Mouse (Mus musculus) midbrain, embryonic 16.5 days (tissue): Measurements from ENCODE around the gene Lpin1. TPM values are rescaled to one million over a fixed set of nuclear protein-coding genes. Genes with fewer than 3 reads are reported as not detected.

Experiments used
- ATAC-seq: fragments of 200-750 bp; cut with Nextera tagmentation; 2 replicates; pipeline ENCODE4 v1.8.0; 2017; ENCODE audit warnings: moderate TSS enrichment
- H3K27ac ChIP-seq: fragments of 300-500 bp; sonication (generic); 2 replicates; pipeline ENCODE4 v1.5.1; 2014; ENCODE audit warnings: mild to moderate bottlenecking, low read length, mixed read lengths
- H3K27me3 ChIP-seq: fragments of 300-500 bp; sonication (generic); 2 replicates; pipeline ENCODE4 v1.6.1; 2014; ENCODE audit warnings: low read depth, low read length, mixed read lengths; ENCODE audit not compliant: control insufficient read depth, insufficient read depth
- H3K36me3 ChIP-seq: fragments of 300-500 bp; sonication (generic); 2 replicates; pipeline ENCODE4 v1.6.1; 2014; ENCODE audit warnings: mild to moderate bottlenecking, low read length, moderate library complexity, mixed read lengths; ENCODE audit not compliant: control insufficient read depth, insufficient read depth
- H3K4me1 ChIP-seq: fragments of 300-500 bp; sonication (generic); 2 replicates; pipeline ENCODE4 v1.6.1; 2014; ENCODE audit warnings: mild to moderate bottlenecking, low read length, mixed read lengths; ENCODE audit not compliant: control insufficient read depth, insufficient read depth
- H3K4me2 ChIP-seq: fragments of 300-500 bp; sonication (generic); 2 replicates; pipeline ENCODE4 v1.6.1; 2014; ENCODE audit warnings: mild to moderate bottlenecking, low read length, mixed read lengths
- H3K4me3 ChIP-seq: fragments of 300-500 bp; sonication (generic); 2 replicates; pipeline ENCODE4 v1.5.1; 2014; ENCODE audit warnings: low read depth, mild to moderate bottlenecking, low read length, moderate library complexity, mixed read lengths
- H3K9ac ChIP-seq: fragments of 300-500 bp; sonication (generic); 2 replicates; pipeline ENCODE4 v1.6.1; 2014; ENCODE audit warnings: low read depth, low read length, mixed read lengths
- H3K9me3 ChIP-seq: fragments of 300-500 bp; sonication (generic); replicated peaks from 2 replicates; pipeline ENCODE4 v1.6.1; 2014; ENCODE audit warnings: mild to moderate bottlenecking, low read length, mixed read lengths; ENCODE audit not compliant: control insufficient read depth, poor library complexity, severe bottlenecking
- WGBS: fragments of 180-500 bp; shearing (Covaris S2); extraction: QIAGEN DNeasy Blood & Tissue Kit; methylation state at CpG from one replicate; pipeline ENCODE4 v1.1.7; 2014; 5-methylcytosine and 5-hydroxymethylcytosine counted together
- polyA plus RNA-seq: library from polyadenylated mRNA; unstranded; fragments of >200 nt; fragmentation: Nextera tagmentation; extraction: Ambion mirVana; gene quantifications from 2 replicates; pipeline ENCODE4 v1.2.1, GENCODE M21; 2015

Lpin1 gene
- polyA plus RNA-seq, 1 experiment from 2014 or later: 21.7 TPM

DNA sequence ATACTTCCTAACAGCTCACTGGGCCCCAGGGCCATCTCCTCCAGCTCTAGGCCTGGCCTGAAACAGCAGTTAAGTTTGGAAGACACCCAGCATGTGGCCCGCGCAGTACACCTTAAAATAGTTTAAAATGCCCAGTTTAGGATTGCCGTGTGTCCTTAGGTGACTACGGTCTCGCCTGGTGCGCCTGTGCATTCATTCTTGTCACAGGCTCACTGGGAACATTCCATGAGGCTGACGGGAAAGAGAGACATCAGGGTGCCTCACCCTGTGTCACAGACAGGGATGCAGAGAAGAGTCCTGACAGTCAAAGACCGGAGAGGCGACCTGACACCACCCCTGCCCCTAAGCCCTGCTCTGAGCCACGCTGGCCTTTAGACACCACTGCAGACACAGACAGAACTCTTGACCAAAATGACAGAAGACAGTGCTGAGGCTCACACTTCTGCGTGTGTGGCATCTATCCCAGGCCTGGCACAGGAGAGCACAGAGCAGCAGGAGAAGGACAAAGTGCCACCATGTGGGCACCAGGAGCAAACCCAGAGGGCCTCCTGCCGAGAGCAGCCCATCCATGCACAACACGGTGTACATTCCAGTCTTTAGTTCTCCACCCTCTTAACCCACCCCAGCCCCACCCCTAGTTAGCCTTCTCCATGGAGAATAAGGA, 58.5 kb downstream of the Lpin1 start:
- peaks cover 15% of the 10 kb centered on the region for H3K36me3 ChIP-seq
- ATAC-seq: no peak

DNA sequence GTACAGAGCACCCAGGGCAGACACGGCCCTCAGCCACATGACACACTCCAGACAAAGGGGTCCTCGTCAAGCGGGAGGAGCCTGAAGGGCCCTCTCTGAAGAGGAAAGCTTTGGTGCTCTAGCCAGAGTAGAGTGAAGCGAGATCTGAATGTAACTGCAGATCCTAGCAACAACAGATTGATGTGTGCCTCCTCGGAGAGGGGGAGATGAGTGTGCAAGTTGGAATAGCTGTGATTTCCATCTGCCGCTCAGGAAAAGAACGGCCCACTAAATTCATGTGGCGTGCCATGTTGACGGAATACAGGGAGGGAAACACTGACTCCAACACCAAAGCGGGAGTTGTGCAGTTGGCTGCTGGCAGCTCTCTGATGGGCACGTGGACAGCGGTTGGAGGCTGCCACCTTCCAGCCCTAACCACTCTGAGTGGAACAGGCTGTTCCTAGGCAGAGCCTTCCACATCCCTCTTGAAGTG, 59.7 kb downstream of the Lpin1 start:
- Histone ChIP-seq H3K9ac (no peak overlapping the region), H3K4me2 (no peak overlapping the region), H3K4me3 (no peak overlapping the region)

More for the DNA sequence above, 58.5 kb downstream of the Lpin1 start:
- Histone ChIP-seq H3K4me2 (no peak overlapping the region), H3K9me3 (no peaks in the 10 kb centered on the region), H3K27ac (no peak overlapping the region), H3K4me1 (no peaks in the 10 kb centered on the region), H3K9ac (no peak overlapping the region), H3K27me3 (no peaks in the 10 kb centered on the region), H3K4me3 (no peak overlapping the region)
- WGBS: 87% methylated on average over 13 of the region's 13 CpGs

DNA sequence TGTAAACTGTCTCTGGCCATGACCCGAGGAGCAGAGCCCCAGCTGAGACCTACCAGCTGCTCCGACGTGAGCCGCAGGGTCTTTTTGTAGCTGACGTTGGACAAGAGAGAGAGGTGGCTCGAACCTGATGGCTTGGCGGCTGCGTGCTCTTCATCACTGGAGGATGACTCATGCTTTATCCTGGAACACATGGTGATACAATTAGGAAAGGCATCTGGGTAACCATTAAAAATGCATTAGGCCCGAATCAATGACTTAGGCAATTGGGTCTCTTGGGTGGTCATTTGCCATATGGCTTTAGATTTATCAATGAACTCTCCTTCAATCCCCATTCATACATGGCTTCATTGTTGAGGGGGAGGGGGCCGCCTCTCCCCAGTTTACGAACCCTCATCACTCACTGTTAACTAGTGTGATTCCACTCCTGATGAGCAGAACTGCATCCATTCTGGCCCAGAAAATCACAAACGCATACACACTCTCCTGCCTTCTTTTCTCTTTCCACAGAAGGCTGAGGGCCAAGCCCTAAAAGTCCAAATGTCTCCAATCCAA, 61.9 kb downstream of the Lpin1 start:
- Histone ChIP-seq H3K4me2 (no peak overlapping the region), H3K36me3 (peaks cover 46% of the 10 kb centered on the region), H3K27me3 (no peaks in the 10 kb centered on the region), H3K4me1 (no peaks in the 10 kb centered on the region), H3K9me3 (no peaks in the 10 kb centered on the region), H3K27ac (no peak overlapping the region), H3K9ac (no peak overlapping the region), H3K4me3 (no peak overlapping the region)
- WGBS: 62% methylated on average over 12 of the region's 12 CpGs
- no peak for ATAC-seq

More for the DNA sequence above, 59.7 kb downstream of the Lpin1 start:
- H3K4me1 ChIP-seq: no peaks in the 10 kb centered on the region
- 61% methylated on average over 12 of the region's 12 CpGs for WGBS
- no peaks in the 10 kb centered on the region for H3K27me3 ChIP-seq
- ATAC-seq: peak; percentile 59
- no peak overlapping the region; the same call in 1 of the 2 replicates for H3K27ac ChIP-seq
- peaks cover 28% of the 10 kb centered on the region for H3K36me3 ChIP-seq
- H3K9me3 ChIP-seq: no peaks in the 10 kb centered on the region

DNA sequence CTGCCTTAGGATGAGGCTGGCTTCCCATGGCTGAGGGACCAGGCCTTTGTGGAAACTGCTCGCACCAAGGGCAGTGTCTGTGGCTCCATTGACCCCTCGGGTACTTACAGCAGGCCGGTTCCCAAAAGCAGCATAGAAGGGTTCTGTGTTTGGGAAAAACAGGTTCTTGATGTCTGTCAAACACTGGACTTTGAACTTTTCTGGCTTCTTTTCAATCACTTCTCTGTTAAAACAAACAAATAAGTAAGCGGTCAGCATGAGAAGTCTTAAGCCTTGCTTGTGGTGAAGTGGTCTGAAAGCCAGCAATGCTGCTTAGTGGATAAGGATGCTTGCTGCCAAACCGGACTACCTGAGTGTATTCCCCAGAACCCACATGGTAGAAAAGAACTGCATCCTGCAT, 69.2 kb downstream of the Lpin1 start:
- H3K4me3 ChIP-seq: no peak overlapping the region
- 89% methylated on average over 5 of the region's 5 CpGs for WGBS
- no peak overlapping the region for H3K4me2 ChIP-seq
- no peak for ATAC-seq
- H3K27me3 ChIP-seq: no peaks in the 10 kb centered on the region
- H3K9ac ChIP-seq: no peak overlapping the region
- no peaks in the 10 kb centered on the region for H3K4me1 ChIP-seq
- no peaks in the 10 kb centered on the region for H3K9me3 ChIP-seq
- H3K27ac ChIP-seq: no peak overlapping the region
- H3K36me3 ChIP-seq: peaks cover 76% of the 10 kb centered on the region

DNA sequence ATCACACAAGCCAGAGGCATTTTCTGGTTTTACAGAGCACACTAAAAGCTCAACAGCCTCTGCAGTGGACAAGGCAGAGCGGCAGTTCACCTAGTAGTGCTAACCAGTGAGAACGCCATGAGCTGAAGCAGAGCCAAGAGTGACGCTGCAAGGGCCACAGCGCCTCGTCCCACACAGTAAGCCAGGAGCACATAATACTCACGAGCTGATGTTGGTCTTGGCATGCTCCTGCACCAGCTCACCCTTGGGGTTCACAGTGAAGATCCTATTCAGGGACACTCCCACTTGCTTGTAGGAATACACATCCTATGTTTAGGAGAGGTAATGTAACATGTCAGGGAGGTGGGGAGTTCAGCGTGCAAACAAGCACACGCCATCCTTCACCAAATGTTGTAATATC, 70.1 kb downstream of the Lpin1 start:
- WGBS: 94% methylated on average over 8 of the region's 8 CpGs
- H3K9ac ChIP-seq: no peak overlapping the region
- H3K4me1 ChIP-seq: no peaks in the 10 kb centered on the region
- no peak for ATAC-seq
- no peak overlapping the region for H3K4me3 ChIP-seq
- H3K27ac ChIP-seq: no peak overlapping the region
- no peaks in the 10 kb centered on the region for H3K9me3 ChIP-seq
- no peak overlapping the region for H3K4me2 ChIP-seq
- no peaks in the 10 kb centered on the region for H3K27me3 ChIP-seq
- peaks cover 70% of the 10 kb centered on the region for H3K36me3 ChIP-seq

DNA sequence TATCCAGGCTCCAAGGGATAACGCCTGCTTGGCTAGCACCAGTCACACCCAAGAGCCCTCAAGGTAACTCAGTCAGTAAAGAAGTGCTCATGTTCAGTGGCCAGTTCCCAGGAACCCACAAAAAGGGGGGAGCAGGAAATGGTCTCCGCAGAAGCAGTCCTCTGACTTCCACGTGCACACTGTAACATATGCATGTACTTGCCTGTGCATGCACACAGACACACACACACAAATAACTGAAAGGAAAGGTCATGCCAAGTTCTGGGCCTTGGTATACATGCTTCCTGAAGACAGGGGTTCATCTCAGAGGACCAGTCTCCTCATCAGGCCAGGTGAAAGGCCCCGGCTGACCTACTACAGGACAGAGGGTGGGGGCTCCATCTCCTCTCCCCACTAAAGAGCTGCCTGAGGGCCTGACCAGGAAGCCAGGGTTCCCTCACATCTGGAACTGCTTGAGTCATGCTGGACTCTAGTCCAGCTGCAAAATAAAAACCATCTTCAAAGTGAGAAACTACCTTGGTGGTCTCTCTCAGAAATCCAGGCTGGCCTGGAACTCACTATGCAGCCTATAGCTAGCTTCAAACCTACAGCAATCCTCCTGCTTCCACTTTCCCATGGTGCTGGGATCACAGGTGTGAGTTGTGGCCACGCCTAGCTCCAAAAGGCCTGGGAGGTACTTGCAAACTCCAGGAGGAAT, 70.7 kb downstream of the Lpin1 start:
- no peak overlapping the region for H3K4me3 ChIP-seq
- ATAC-seq: no peak
- H3K4me1 ChIP-seq: no peaks in the 10 kb centered on the region
- H3K27ac ChIP-seq: no peak overlapping the region
- WGBS: 87% methylated on average over 5 of the region's 5 CpGs
- no peak overlapping the region for H3K4me2 ChIP-seq
- H3K9me3 ChIP-seq: no peaks in the 10 kb centered on the region
- no peak overlapping the region for H3K9ac ChIP-seq
- no peaks in the 10 kb centered on the region for H3K27me3 ChIP-seq
- H3K36me3 ChIP-seq: peaks cover 65% of the 10 kb centered on the region

DNA sequence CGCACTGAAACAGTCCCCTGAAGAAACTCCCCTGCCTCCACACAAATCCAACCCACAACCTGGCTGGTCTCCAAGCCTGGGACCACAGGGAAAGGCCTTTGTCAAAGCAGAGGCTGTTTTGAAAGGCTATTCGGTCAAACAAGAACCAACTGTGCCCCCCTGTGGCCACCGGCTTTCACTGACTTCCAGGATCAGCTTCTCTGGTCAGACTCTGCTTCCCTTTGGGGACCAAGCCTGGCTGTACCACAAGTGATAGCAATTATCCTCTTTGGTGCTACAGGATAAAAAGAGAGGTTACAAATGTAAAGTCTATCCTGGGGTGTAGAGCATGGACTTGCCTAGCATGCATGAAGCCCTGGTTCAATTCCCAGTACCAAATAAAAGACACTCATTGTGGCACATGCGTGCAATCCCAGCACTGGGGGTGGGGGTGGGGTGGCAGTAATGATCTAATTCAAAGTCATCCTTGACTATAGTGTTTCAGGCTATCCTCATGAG, 77.4 kb downstream of the Lpin1 start:
- H3K4me2 ChIP-seq: peak overlapping the region; percentile 18
- no peak overlapping the region for H3K4me3 ChIP-seq
- H3K36me3 ChIP-seq: peaks cover 11% of the 10 kb centered on the region
- H3K27me3 ChIP-seq: no peaks in the 10 kb centered on the region
- H3K27ac ChIP-seq: peak overlapping the region; percentile 67
- 12% methylated on average over 4 of the region's 4 CpGs for WGBS
- peak; percentile 86 for ATAC-seq
- H3K9me3 ChIP-seq: no peaks in the 10 kb centered on the region
- H3K4me1 ChIP-seq: peaks cover 8% of the 10 kb centered on the region; the same call in 1 of the 2 replicates
- H3K9ac ChIP-seq: peak overlapping the region; percentile 54

DNA sequence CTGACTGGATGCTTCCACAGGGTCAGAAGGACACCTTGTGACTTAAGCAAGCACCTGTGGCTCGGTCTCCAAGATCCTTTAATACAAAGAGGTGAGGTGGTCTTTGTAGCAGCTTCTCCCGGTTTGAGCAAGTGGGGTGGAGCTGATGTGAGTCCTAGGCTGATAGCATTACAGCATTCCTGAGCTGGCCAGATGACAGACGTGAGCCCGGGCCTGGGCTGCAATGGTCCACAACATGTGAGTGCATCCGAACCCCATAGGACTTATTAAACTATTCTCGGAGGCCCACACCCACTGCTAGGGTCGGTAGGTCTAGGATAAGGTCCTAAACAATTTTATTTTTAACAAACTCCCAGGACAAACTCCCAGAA, 77.9 kb downstream of the Lpin1 start:
- Histone ChIP-seq H3K9me3 (no peaks in the 10 kb centered on the region), H3K4me1 (peaks cover 8% of the 10 kb centered on the region; the same call in 1 of the 2 replicates), H3K27ac (peak overlapping the region; percentile 67), H3K36me3 (peaks cover 6% of the 10 kb centered on the region), H3K4me3 (no peak overlapping the region), H3K27me3 (no peaks in the 10 kb centered on the region), H3K9ac (peak overlapping the region; percentile 54), H3K4me2 (peak overlapping the region; percentile 18)
- ATAC-seq: peak; percentile 73
- WGBS: 42% methylated on average over 7 of the region's 7 CpGs
